Mouse (Mus musculus): ENCODE data around the gene Slc23a3. TPM values are rescaled to one million over a fixed set of nuclear protein-coding genes. Genes with fewer than 3 reads are reported as not detected.

Gene Slc23a3
- polyA plus RNA-seq, 1 experiment from 2014 or later, result not detected

DNA sequence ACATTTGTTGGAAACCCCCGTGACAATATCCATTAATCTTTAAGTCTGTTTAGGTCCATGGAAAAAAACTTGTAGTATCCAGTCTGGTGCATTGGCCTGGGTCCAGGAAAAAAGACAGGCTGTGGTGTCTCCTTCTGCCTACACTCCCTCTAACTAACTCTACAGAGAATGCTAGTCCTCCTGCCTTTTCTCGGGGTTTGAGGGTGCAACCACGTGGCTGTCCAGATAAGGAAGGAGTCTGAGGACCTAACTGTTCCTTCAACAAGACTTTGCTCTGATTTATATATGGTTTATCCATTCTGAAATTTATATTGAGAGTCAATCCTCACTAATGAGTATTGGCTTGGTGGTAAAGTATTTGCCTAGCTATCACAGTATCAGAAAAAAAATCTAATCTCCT, 22.1 kb upstream of the Slc23a3 start:
- Histone ChIP-seq H3K4me1 (no peaks in the 10 kb centered on the region), H3K4me2 (replicated peaks) (no peak overlapping the region), H3K27ac (no peak overlapping the region), H3K9ac (no peak overlapping the region), H3K9me3 (no peaks in the 10 kb centered on the region), H3K27me3 (replicated peaks) (no peaks in the 10 kb centered on the region), H3K4me3 (no peak overlapping the region), H3K36me3 (no peaks in the 10 kb centered on the region)
- WGBS, result 64% methylated on average over 3 of the region's 3 CpGs
- no peak for ATAC-seq (ENCODE audit: low FRiP score, low read depth)

DNA sequence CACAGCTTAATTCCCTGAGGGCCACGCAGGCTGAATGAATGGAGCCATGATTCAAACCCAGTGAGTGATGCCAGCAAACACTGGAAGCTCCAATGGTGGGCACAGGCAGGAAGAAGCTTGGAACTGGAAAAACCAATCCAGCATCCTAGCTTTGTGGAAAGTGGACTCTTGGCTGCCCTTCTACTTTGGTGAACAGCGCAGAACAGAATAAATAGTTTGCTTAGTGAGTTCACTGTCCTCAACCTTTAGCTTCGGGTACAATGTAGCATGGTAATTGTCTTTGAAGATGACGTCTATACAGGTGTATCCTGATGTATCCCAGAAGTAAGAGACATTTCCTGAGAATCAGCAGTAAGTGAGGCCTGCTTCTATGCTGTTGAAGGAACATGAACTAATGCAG, 15.0 kb upstream of the Slc23a3 start:
- Histone ChIP-seq H3K27me3 (replicated peaks) (no peaks in the 10 kb centered on the region), H3K4me1 (peaks cover 5% of the 10 kb centered on the region), H3K27ac (no peak overlapping the region), H3K4me3 (no peak overlapping the region), H3K9ac (no peak overlapping the region), H3K4me2 (replicated peaks) (no peak overlapping the region), H3K9me3 (no peaks in the 10 kb centered on the region), H3K36me3 (peaks cover 45% of the 10 kb centered on the region)
- ATAC-seq (ENCODE audit: low FRiP score, low read depth), result no peak
- WGBS, result 91% methylated on average over 4 of the region's 4 CpGs

DNA sequence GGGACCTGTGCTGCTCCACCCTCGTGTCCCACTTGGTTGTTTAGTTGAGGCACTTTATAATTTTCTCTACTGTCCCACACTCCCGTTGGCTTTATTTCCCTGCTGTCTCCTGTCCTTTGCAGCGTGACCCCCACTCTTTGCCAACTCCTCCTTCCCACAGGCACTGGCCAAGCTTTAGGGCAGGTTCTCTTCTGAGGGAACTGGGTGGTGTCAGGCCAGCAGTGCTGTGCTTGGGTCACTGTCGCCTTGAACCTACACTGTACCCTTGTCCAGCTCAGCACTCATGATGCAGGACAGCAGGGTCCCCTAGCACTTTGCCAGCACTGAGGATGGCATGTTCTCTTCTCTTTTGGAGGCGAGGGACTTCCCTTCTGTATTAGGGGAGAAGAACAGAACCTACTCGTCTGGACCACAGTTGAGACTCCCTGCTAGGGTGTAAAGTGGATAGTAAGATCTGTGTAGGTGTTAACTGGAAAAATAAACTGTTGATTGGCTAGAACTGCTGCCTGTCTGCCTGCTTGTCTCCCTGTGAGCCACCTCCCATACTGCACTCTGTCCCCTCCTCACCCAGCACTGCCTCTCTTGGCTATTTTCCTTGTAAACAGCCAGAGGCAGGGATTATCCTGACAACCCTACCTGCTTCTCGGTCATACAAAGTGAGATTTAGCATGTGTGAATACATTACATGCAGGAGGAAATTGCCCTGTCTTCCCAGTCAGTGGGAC, 13.9 kb upstream of the Slc23a3 start:
- Histone ChIP-seq H3K27me3 (replicated peaks) (no peaks in the 10 kb centered on the region), H3K36me3 (peaks cover 45% of the 10 kb centered on the region), H3K4me3 (no peak overlapping the region), H3K4me1 (peaks cover 8% of the 10 kb centered on the region), H3K4me2 (replicated peaks) (no peak overlapping the region), H3K27ac (no peak overlapping the region), H3K9ac (no peak overlapping the region), H3K9me3 (no peaks in the 10 kb centered on the region)
- 87% methylated on average over 7 of the region's 7 CpGs for WGBS
- no peak for ATAC-seq (ENCODE audit: low FRiP score, low read depth)

DNA sequence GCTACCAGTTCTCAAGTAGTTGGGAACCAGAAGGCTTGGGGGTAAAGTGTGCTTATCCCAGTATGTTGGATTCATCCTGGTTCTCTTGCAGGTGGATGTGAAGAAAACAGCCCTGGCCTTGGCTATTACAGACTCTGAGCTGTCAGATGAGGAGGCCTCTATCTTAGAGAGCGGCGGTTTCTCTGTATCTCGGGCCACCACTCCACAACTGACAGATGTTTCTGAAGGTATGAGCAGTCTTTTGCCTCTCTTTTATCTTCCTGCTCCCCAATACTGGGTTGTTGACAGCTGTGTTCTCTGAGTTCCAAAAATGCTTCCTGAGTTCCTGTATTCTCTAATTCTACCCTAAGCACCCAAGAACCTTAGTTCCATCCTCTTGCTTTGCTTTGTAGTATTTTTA, 11.9 kb upstream of the Slc23a3 start:
- 95% methylated on average over 3 of the region's 3 CpGs for WGBS
- Histone ChIP-seq H3K9ac (no peak overlapping the region), H3K27me3 (replicated peaks) (no peaks in the 10 kb centered on the region), H3K4me2 (replicated peaks) (no peak overlapping the region), H3K4me1 (peaks cover 18% of the 10 kb centered on the region), H3K4me3 (no peak overlapping the region), H3K9me3 (no peaks in the 10 kb centered on the region), H3K36me3 (peaks cover 45% of the 10 kb centered on the region), H3K27ac (no peak overlapping the region)
- no peak for ATAC-seq (ENCODE audit: low FRiP score, low read depth)

DNA sequence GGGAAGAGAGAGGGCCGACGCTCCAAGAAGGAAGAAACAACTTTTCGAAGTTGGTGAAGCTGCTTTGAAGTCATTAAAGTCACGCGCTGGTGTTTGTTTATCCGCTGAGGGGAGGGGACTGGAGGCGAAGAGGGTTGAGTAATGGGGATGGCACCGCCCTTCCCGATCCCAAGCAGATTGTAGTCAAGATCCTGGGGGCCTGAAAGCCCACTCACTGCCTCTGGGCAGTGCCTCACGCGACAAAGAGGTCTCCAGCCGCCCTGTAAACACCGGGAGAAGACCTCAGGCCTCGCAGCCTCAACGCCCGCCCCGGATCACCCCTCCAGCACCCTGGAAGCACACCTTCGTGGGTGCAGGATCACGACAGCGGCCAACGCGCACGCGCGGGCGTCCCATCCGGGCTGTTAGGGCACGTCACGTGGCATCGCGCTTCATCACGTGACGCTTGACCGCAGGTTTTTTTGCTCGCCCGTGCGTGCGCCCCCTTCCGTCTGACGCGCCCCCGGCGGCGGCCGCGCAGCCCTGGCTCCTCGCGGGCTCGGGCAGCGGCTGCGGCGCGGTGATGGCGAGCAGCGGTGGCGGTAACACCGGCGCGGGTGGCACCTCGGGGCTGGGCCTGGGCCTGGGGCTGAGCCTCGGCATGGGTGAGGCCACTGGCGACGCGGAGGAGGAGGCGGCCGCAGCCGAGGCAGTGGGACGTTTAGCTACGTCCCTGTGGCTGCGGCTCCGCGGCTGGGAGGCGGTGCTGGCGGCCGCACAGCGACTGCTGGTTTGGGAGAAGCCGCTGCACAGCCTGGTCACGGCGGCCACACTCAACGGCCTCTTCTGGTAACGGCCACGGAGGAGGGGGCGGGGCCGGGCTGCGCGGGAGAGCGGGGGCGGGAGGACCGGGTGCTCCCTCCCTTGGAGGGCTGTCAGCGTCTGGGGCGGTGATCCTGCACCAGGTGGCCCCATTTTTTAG, 8.9 kb upstream of the Slc23a3 start, which contains the start of the genes Cnppd1 and Retreg2:
TSS of gene Cnppd1 (minus strand) at position 411 of the 961 bp plus-strand sequence.
TSS of gene Retreg2 (plus strand) at position 478 of the 961 bp plus-strand sequence.
- Histone ChIP-seq H3K4me2 (replicated peaks) (peak within 1 kb of the TSS; percentile 93), H3K4me3 (peak within 1 kb of the TSS; percentile 76), H3K36me3 (peaks cover 56% of the 10 kb centered on the region), H3K27ac (peak within 1 kb of the TSS; percentile 89), H3K4me1 (peaks cover 24% of the 10 kb centered on the region), H3K9me3 (no peaks in the 10 kb centered on the region), H3K9ac (peak within 1 kb of the TSS; percentile 85), H3K27me3 (replicated peaks) (no peaks in the 10 kb centered on the region)
- ATAC-seq (ENCODE audit: low FRiP score, low read depth), result peak; percentile 85
- WGBS, result under 1% methylated on average over 88 of the region's 91 CpGs

DNA sequence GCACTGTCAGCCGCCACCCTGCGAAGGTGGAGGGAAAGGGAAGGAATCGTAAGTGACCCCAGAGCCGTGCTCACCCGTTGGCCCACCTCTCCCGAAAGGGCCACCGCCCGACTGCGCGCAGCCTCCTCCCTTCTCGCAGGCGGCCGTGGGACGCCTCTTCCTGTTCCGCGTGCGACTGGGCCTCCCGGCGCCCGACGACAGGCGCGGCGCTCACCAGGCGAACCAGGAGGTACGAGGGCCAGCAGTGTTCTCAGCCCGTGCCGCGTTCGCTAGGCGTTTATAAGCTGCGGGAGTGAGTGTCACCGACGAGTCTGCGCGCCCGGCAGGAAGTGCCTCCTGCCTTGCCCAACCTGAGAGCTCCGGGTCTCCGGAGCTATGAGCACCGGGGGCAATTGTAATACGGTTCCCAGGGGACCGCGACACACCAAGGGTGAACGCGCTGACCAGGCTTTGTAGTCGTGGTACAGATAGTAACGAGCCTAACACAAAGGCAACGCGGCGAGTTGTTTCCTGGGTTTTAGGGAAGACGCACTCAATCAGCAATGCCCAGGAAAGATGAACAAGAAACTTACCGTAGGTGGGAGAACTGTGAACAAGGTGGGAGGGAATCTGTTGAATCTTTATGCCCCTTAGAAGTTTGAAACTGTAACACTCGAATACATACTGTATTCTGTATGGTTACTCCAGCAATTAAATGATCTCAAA, 7.9 kb upstream of the Slc23a3 start:
- H3K9me3 ChIP-seq, result no peaks in the 10 kb centered on the region

DNA sequence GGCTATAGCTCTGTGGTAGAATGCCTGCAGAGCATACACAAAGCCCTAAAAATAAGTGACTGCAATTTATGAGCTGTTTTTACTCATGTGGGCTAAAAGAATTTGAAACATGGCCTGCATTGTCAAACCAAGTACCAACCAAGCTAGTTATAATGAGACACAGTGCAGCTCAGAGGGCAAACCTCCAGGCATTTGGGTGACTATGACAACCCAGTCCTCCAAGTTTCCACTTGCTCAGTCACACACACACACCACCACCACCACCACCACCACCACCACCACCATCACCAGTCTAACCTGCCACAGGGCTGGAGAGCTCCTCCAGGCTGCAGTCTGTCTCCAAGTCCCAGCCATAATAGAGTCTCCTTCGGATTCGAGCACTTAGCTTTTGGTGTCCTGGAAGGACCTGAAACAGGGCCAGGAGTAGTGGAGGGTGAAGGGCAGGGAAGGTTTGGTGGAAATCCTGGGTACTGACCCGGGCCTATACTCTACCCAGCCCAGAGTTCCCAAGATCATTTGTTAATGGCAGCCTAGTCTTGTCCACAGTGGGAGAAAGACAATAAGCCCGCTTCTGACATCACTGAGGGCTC, 7.0 kb upstream of the Slc23a3 start:
- H3K27me3 ChIP-seq (replicated peaks), result no peaks in the 10 kb centered on the region
- 58% methylated on average over 4 of the region's 4 CpGs for WGBS

More for the DNA sequence above, 7.9 kb upstream of the Slc23a3 start:
- H3K9ac ChIP-seq, result peak overlapping the region; percentile 85
- H3K4me1 ChIP-seq, result peaks cover 24% of the 10 kb centered on the region
- peak; percentile 18; the same call in 1 of the 2 replicates for ATAC-seq (ENCODE audit: low FRiP score, low read depth)
- H3K4me2 ChIP-seq (replicated peaks), result peak overlapping the region; percentile 93
- H3K27ac ChIP-seq, result peak overlapping the region; percentile 15
- H3K27me3 ChIP-seq (replicated peaks), result no peaks in the 10 kb centered on the region
- under 1% methylated on average over 53 of the region's 53 CpGs for WGBS
- peaks cover 56% of the 10 kb centered on the region for H3K36me3 ChIP-seq
- peak overlapping the region; percentile 76 for H3K4me3 ChIP-seq

DNA sequence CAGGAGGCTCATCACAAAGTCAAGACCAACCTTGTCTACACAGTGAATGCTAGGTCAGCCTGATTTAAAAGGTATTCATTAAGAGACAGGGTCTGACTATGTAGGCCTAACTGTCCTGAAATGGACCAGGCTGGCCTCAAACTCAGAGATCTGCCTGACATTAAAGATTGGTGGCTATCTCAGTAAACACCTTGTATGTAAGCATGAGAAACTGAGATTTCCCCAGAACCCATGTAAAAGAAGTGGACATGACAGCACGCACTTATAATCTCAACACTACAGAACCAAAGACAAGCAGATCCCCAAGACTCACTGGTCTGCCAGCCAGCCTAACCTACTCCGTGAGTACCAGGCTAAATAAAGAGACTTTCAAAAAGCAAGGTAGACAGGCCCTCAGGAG, 4.8 kb upstream of the Slc23a3 start:
- no peak for ATAC-seq (ENCODE audit: low FRiP score, low read depth)
- WGBS, result 94% methylated on average over 2 of the region's 2 CpGs
- no peak overlapping the region for H3K27ac ChIP-seq
- peaks cover 17% of the 10 kb centered on the region for H3K4me1 ChIP-seq
- H3K36me3 ChIP-seq, result peaks cover 45% of the 10 kb centered on the region
- H3K9me3 ChIP-seq, result no peaks in the 10 kb centered on the region
- H3K4me2 ChIP-seq (replicated peaks), result no peak overlapping the region
- H3K27me3 ChIP-seq (replicated peaks), result no peaks in the 10 kb centered on the region
- H3K4me3 ChIP-seq, result no peak overlapping the region
- no peak overlapping the region for H3K9ac ChIP-seq

More for the DNA sequence above, 7.0 kb upstream of the Slc23a3 start:
- Histone ChIP-seq H3K4me1 (peaks cover 24% of the 10 kb centered on the region), H3K9ac (peak overlapping the region; percentile 85), H3K9me3 (no peaks in the 10 kb centered on the region), H3K27ac (no peak overlapping the region), H3K36me3 (peaks cover 56% of the 10 kb centered on the region), H3K4me3 (peak overlapping the region; percentile 76), H3K4me2 (replicated peaks) (peak overlapping the region; percentile 93)
- no peak for ATAC-seq (ENCODE audit: low FRiP score, low read depth)

DNA sequence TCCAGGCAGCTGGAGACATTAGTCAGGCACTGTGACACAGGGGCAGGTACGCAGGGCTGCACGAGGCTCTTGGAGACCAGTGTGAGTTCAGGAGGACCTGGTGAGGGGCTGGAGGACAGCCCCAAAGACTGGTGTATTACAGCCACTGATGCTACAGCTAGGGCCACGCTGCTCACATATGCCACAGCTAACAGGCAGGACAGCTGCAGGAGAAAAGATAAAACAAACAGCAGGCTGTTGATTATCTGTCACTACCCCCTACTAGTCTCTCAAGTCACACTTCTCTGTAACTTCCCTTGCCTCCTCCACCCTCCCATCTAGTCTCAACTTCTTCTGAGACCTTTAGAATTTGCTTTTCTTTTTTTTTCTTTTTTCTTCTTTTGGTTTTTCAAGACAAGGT, 3.0 kb upstream of the Slc23a3 start:
- Histone ChIP-seq H3K27me3 (replicated peaks) (no peaks in the 10 kb centered on the region), H3K9me3 (no peaks in the 10 kb centered on the region), H3K36me3 (peaks cover 45% of the 10 kb centered on the region), H3K4me3 (no peak overlapping the region), H3K4me1 (peaks cover 17% of the 10 kb centered on the region), H3K4me2 (replicated peaks) (no peak overlapping the region), H3K9ac (no peak overlapping the region), H3K27ac (no peak overlapping the region)
- 71% methylated on average over 3 of the region's 3 CpGs for WGBS
- ATAC-seq (ENCODE audit: low FRiP score, low read depth), result no peak

DNA sequence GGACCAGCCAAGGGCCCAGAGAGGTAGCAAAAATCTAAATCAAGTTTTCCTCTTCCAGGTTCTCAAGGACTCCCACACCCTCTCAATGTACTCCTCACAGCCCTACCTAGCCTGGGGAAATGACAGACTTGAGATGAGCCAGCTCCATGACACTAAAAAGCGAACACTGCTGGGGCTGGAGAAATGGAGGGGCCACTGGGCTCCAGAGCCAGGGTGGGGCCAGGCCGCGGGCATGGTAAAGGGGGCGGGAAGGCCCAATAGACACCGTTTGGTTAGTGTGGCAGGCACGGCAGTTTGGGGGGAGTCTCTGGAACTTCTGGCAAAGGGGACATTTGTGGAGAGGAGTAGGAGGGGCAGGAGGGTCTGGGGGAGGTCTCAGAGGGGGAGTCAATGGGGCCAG, 2.6 kb upstream of the Slc23a3 start:
- H3K4me1 ChIP-seq, result peaks cover 13% of the 10 kb centered on the region
- no peak overlapping the region for H3K9ac ChIP-seq
- H3K36me3 ChIP-seq, result peaks cover 45% of the 10 kb centered on the region
- 81% methylated on average over 6 of the region's 6 CpGs for WGBS
- no peak overlapping the region for H3K4me2 ChIP-seq (replicated peaks)
- no peak overlapping the region for H3K27ac ChIP-seq
- no peaks in the 10 kb centered on the region for H3K27me3 ChIP-seq (replicated peaks)
- H3K9me3 ChIP-seq, result no peaks in the 10 kb centered on the region
- no peak overlapping the region for H3K4me3 ChIP-seq
- no peak for ATAC-seq (ENCODE audit: low FRiP score, low read depth)

DNA sequence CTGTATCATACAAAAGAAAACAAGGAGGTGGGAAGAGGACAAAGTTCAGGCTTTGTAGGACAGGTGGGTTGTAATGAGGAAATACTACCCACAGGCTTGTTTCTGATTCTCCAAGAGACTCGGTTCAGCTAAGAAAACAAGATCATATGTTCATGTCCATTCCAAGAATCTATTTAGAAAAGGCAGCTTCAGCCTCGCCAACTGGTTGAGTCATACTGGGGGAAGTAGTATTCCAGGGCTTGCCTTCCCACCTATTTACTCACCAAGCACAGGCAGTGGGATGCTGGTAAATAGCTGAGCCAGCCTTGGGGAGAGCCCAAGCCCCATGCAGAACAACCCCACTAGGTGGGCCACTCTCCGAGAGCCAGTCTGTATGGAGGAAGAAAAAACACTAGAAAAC, 5.0 kb downstream of the Slc23a3 start:
- no peaks in the 10 kb centered on the region for H3K27me3 ChIP-seq (replicated peaks)
- H3K27ac ChIP-seq, result no peak overlapping the region
- no peak overlapping the region for H3K4me2 ChIP-seq (replicated peaks)
- 82% methylated on average over 3 of the region's 3 CpGs for WGBS
- no peak overlapping the region for H3K9ac ChIP-seq
- ATAC-seq (ENCODE audit: low FRiP score, low read depth), result no peak
- H3K4me1 ChIP-seq, result peaks cover 12% of the 10 kb centered on the region; the same call in 1 of the 2 replicates
- no peaks in the 10 kb centered on the region for H3K9me3 ChIP-seq
- H3K36me3 ChIP-seq, result no peaks in the 10 kb centered on the region
- no peak overlapping the region for H3K4me3 ChIP-seq

Data from neural tube, embryonic 12.5 days (tissue).